Mouse (Mus musculus) MEL (cell line): ENCODE results near the gene Lrrc3c.

Source experiments
- CTCF ChIP-seq, 3 experiments: IDR thresholded peaks in 2 of 3; conservative IDR thresholded peaks in 1 of 3; 2 replicates each; pipeline ENCODE4 v1.5.1; 2011 to 2012; ENCODE audit warnings: low read length in 3 of 3, low read depth in 2 of 3, mild to moderate bottlenecking in 2 of 3, improper control_type of control experiment in 1 of 3, inconsistent platforms in 1 of 3, mixed read lengths in 1 of 3, moderate library complexity in 1 of 3; ENCODE audit not compliant: control insufficient read depth in 1 of 3, insufficient read depth in 1 of 3, poor library complexity in 1 of 3, severe bottlenecking in 1 of 3
- MAX ChIP-seq: IDR thresholded peaks from 2 replicates; pipeline ENCODE4 v1.6.1; 2011; ENCODE audit warnings: low read length, improper control_type of control experiment
- POLR2A ChIP-seq, 2 experiments: IDR thresholded peaks; 2 replicates each; pipeline ENCODE4 v1.6.1; 2011 to 2012; ENCODE audit warnings: low read length in 2 of 2, mild to moderate bottlenecking in 2 of 2, control low read depth in 1 of 2, improper control_type of control experiment in 1 of 2, low read depth in 1 of 2, moderate library complexity in 1 of 2; ENCODE audit not compliant: control insufficient read depth in 1 of 2, insufficient read depth in 1 of 2, poor library complexity in 1 of 2
- POLR2AphosphoS5 ChIP-seq: IDR thresholded peaks from 2 replicates; pipeline ENCODE4 v1.6.1; 2012; ENCODE audit warnings: low read depth, borderline replicate concordance, mild to moderate bottlenecking, inconsistent platforms, low read length, moderate library complexity, mixed read lengths
- RAD21 ChIP-seq: IDR thresholded peaks from 2 replicates; pipeline ENCODE4 v1.6.1; 2011; ENCODE audit warnings: mild to moderate bottlenecking, low read depth, low read length, improper control_type of control experiment
- SMC3 ChIP-seq: IDR thresholded peaks from 2 replicates; pipeline ENCODE4 v1.6.1; 2011; ENCODE audit warnings: low read depth, low read length, improper control_type of control experiment

DNA sequence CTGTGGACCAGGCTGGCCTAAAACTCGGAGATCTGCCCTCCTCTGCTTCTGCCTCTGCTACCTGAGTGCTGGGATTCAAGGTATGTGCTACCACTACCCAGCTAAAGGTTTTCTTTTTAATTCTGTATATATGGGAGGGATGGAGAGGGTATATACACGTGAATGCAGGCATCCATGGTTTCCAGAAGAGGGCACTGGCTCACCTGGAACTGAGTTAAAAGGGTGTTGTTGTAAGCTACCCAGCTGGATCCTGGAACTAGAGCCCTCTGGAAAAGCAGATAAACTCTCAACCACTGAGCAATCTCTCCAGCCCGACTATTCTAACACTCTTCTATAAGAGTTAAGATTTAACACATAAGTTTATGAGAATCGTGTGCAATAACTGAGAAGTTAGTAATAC lies 48.7 kb upstream of the Lrrc3c start:
- TF ChIP-seq CTCF (IDR thresholded peaks at IDR 0.05 in 2 of 3, conservative IDR thresholded peaks at IDR 0.05 in 1 of 3; ENCODE audit: control insufficient read depth in 1 of 3, insufficient read depth in 1 of 3, low read depth in 2 of 3, low read length in 3 of 3, poor library complexity in 1 of 3, severe bottlenecking in 1 of 3): peak; percentile 28 to 65 (median 48); a peak in 5 of 6 replicates
- TF ChIP-seq SMC3: peak; percentile 61
- TF ChIP-seq POLR2A (IDR thresholded peaks at IDR 0.05; ENCODE audit: control insufficient read depth in 1 of 2, insufficient read depth in 1 of 2, low read depth in 1 of 2, low read length in 2 of 2, poor library complexity in 1 of 2): no peak
- no peak for TF ChIP-seq POLR2AphosphoS5
- peak; percentile 60 for TF ChIP-seq RAD21
- no peak for TF ChIP-seq MAX
